Mouse (Mus musculus): ENCODE data around the gene Ppm1h. TPM values are rescaled to one million over a fixed set of nuclear protein-coding genes. Genes with fewer than 3 reads are reported as not detected.

The Ppm1h gene
- polyA plus RNA-seq, 1 experiment, result 13.1 TPM

- no peak overlapping the region for H3K27ac ChIP-seq (ENCODE audit: control insufficient read depth, insufficient read depth, low read depth, low read length, poor library complexity)
- H3K4me1 ChIP-seq (ENCODE audit: control insufficient read depth, insufficient read depth, low read length), result no peaks in the 10 kb centered on the region; the same call in none of the 2 replicates
- WGBS, result 92% methylated on average over 17 of the region's 17 CpGs
Measured at GRCm38 (mm10) chr10:122994402-122995107, 316.0 kb downstream of the Ppm1h start.

More at GRCm38 (mm10) chr10:122994402-122995107, 316.0 kb downstream of the Ppm1h start:
- no peak overlapping the region for H3K4me3 ChIP-seq (replicated peaks; ENCODE audit: control insufficient read depth, low read depth, low read length)
- no peak for TF ChIP-seq POLR2A (IDR thresholded peaks at IDR 0.05; ENCODE audit: borderline replicate concordance, control insufficient read depth, low read depth, low read length)
- TF ChIP-seq CTCF (IDR thresholded peaks at IDR 0.05; ENCODE audit: control insufficient read depth, insufficient read depth, low read length), result no peak

Other genes starting within 250 kb of the Ppm1h start
- gene Avpr1a, start 230.3 kb upstream of the Ppm1h start, polyA plus RNA-seq (2011; ENCODE audit: insufficient read depth, insufficient read length, low replicate concordance, missing spikeins), result not detected in 2 replicates

Measured in bone marrow, adult 2 months (tissue).